ENCODE assay signal across 9 mouse cellular contexts in genomic region chr11:50587026-50587425, GRCm38 (mm10). TPM values are rescaled to one million over a fixed set of nuclear protein-coding genes. Genes with fewer than 3 reads are reported as not detected.
DNase-seq lines count a peak whose midpoint lies in the region; ATAC-seq and TF ChIP-seq lines count a peak whose summit lies in the region.
"Had no signal": no experiment of that assay in that cellular context is flagged by ENCODE, and none has a peak within 500 bp of the region (broad histone marks: within the 10 kb centered on the region; RNA-seq: fewer than 3 reads in every experiment).

No protein-coding gene starts in this region.

- H3K27me3 ChIP-seq in kidney, postnatal 0 days (ENCODE audit: insufficient read depth, low read length) = no peaks in the 10 kb centered on the region
- H3K27me3 ChIP-seq in kidney, embryonic 14.5 days (ENCODE audit: control insufficient read depth, insufficient read depth, low read length) = no peaks in the 10 kb centered on the region
- no peaks in the 10 kb centered on the region for H3K27me3 ChIP-seq in MEL (ENCODE audit: control insufficient read depth in 1 of 2, insufficient read depth in 2 of 2, low read length in 2 of 2)
- no peaks in the 10 kb centered on the region for H3K27me3 ChIP-seq in embryonic facial prominence, embryonic 14.5 days (replicated peaks; ENCODE audit: control insufficient read depth, insufficient read depth, low read length)
- H3K27me3 ChIP-seq in lung, embryonic 14.5 days (ENCODE audit: insufficient read depth, low read length) = no peaks in the 10 kb centered on the region
- H3K27me3 ChIP-seq in forebrain, embryonic 10.5 days (ENCODE audit: poor library complexity, severe bottlenecking) = no peaks in the 10 kb centered on the region
- H3K27me3 ChIP-seq: embryonic facial prominence, embryonic 13.5 days had no signal

- H3K36me3 ChIP-seq in kidney, postnatal 0 days (ENCODE audit: insufficient read depth, low read length) = no peaks in the 10 kb centered on the region
- no peaks in the 10 kb centered on the region for H3K36me3 ChIP-seq in kidney, embryonic 14.5 days (ENCODE audit: control insufficient read depth, insufficient read depth, low read length)
- no peaks in the 10 kb centered on the region for H3K36me3 ChIP-seq in MEL (ENCODE audit: control insufficient read depth in 1 of 2, insufficient read depth in 2 of 2, low read length in 2 of 2)
- no peaks in the 10 kb centered on the region for H3K36me3 ChIP-seq in embryonic facial prominence, embryonic 14.5 days (ENCODE audit: control insufficient read depth, insufficient read depth, low read length)
- no peaks in the 10 kb centered on the region for H3K36me3 ChIP-seq in lung, embryonic 14.5 days (ENCODE audit: insufficient read depth)
- no peaks in the 10 kb centered on the region for H3K36me3 ChIP-seq in forebrain, embryonic 10.5 days (replicated peaks)
- H3K36me3 ChIP-seq: embryonic facial prominence, embryonic 13.5 days had no signal

- TF ChIP-seq CTCF in kidney, postnatal 0 days (IDR thresholded peaks at IDR 0.05; ENCODE audit: low read depth) = peak; percentile 74
- TF ChIP-seq CTCF in MEL (IDR thresholded peaks at IDR 0.05 in 2 of 3, conservative IDR thresholded peaks at IDR 0.05 in 1 of 3; ENCODE audit: control insufficient read depth in 1 of 3, insufficient read depth in 1 of 3, low read depth in 2 of 3, low read length in 3 of 3, poor library complexity in 1 of 3, severe bottlenecking in 1 of 3) = peak in 2 of 3 experiments; percentile 32 to 40; a peak in 3 of 6 replicates
- TF ChIP-seq CTCF in lung, embryonic 14.5 days (IDR thresholded peaks at IDR 0.05; ENCODE audit: low read depth) = peak; percentile 72

- H3K27ac ChIP-seq in kidney, postnatal 0 days = no peak overlapping the region
- no peak overlapping the region for H3K27ac ChIP-seq in kidney, embryonic 14.5 days (ENCODE audit: low read depth, low read length)
- H3K27ac ChIP-seq in MEL (ENCODE audit: control insufficient read depth, low read depth, low read length) = no peak overlapping the region
- H3K27ac ChIP-seq in embryonic facial prominence, embryonic 14.5 days (replicated peaks; ENCODE audit: low read depth, low read length) = no peak overlapping the region
- no peak overlapping the region for H3K27ac ChIP-seq in lung, embryonic 14.5 days (ENCODE audit: low read depth)
- no peak overlapping the region for H3K27ac ChIP-seq in forebrain, embryonic 10.5 days
- H3K27ac ChIP-seq: embryonic facial prominence, embryonic 13.5 days had no signal

- no peaks in the 10 kb centered on the region for H3K9me3 ChIP-seq in kidney, postnatal 0 days (replicated peaks; ENCODE audit: low read length)
- no peaks in the 10 kb centered on the region for H3K9me3 ChIP-seq in kidney, embryonic 14.5 days (ENCODE audit: control insufficient read depth, low read length)
- no peaks in the 10 kb centered on the region for H3K9me3 ChIP-seq in MEL (replicated peaks; ENCODE audit: insufficient read depth, low read length)
- H3K9me3 ChIP-seq in embryonic facial prominence, embryonic 14.5 days (ENCODE audit: control insufficient read depth, low read length) = no peaks in the 10 kb centered on the region
- no peaks in the 10 kb centered on the region for H3K9me3 ChIP-seq in lung, embryonic 14.5 days (ENCODE audit: low read depth, low read length)
- H3K9me3 ChIP-seq in forebrain, embryonic 10.5 days = no peaks in the 10 kb centered on the region
- H3K9me3 ChIP-seq: embryonic facial prominence, embryonic 13.5 days had no signal

- no peak overlapping the region for H3K9ac ChIP-seq in kidney, postnatal 0 days (ENCODE audit: low read depth, low read length)
- no peak overlapping the region for H3K9ac ChIP-seq in kidney, embryonic 14.5 days (ENCODE audit: low read depth, low read length)
- no peak overlapping the region for H3K9ac ChIP-seq in MEL (ENCODE audit: control insufficient read depth, low read depth, low read length, poor library complexity, severe bottlenecking)
- H3K9ac ChIP-seq in embryonic facial prominence, embryonic 14.5 days (ENCODE audit: low read depth, low read length) = no peak overlapping the region
- H3K9ac ChIP-seq in lung, embryonic 14.5 days = no peak overlapping the region
- H3K9ac ChIP-seq: embryonic facial prominence, embryonic 13.5 days had no signal

- no peaks in the 10 kb centered on the region for H3K79me2 ChIP-seq in MEL (ENCODE audit: control insufficient read depth, insufficient read depth, low read length, poor library complexity)

- TF ChIP-seq RAD21 in MEL (IDR thresholded peaks at IDR 0.05; ENCODE audit: low read depth, low read length) = no peak; the same call in 1 of the 2 replicates

- TF ChIP-seq EP300 in MEL (IDR thresholded peaks at IDR 0.05; ENCODE audit: low read depth in 1 of 2, low read length in 2 of 2) = no peak

- WGBS in kidney, postnatal 0 days = 46% methylated on average over 7 of the region's 7 CpGs
- WGBS in kidney, embryonic 14.5 days = 56% methylated on average over 7 of the region's 7 CpGs
- WGBS in embryonic facial prominence, embryonic 14.5 days = 39% methylated on average over 7 of the region's 7 CpGs
- WGBS in lung, embryonic 14.5 days = 40% methylated on average over 7 of the region's 7 CpGs
- 55% methylated on average over 7 of the region's 7 CpGs for WGBS in forebrain, embryonic 10.5 days

- peak; percentile 61 for DNase-seq in kidney, postnatal 0 days (ENCODE audit: low spot score)
- DNase-seq in B cell, adult 2 months = peak; percentile 54 to 56
- DNase-seq in MEL (ENCODE audit: low read depth, low spot score) = peak; percentile 17
- DNase-seq in embryonic facial prominence, embryonic 14.5 days (ENCODE audit: low spot score) = no peak
- peak; percentile 68 for DNase-seq in lung, embryonic 14.5 days
- DNase-seq in thymus, postnatal 0 days (ENCODE audit: low spot score) = peak; percentile 78
- no peak for DNase-seq in forebrain, embryonic 10.5 days (ENCODE audit: extremely low spot score, low spot score)

- ATAC-seq in kidney, postnatal 0 days (replicated peaks; ENCODE audit: low FRiP score, low read depth) = no peak
- no peak for ATAC-seq in kidney, embryonic 14.5 days (ENCODE audit: low FRiP score, low TSS enrichment)
- peak; percentile 30; the same call in 1 of the 2 replicates for ATAC-seq in embryonic facial prominence, embryonic 14.5 days (ENCODE audit: low read depth)
- no peak for ATAC-seq in lung, embryonic 14.5 days (ENCODE audit: insufficient read depth)

- H3K4me2 ChIP-seq in kidney, postnatal 0 days (ENCODE audit: low read length) = no peak overlapping the region
- H3K4me2 ChIP-seq in kidney, embryonic 14.5 days (replicated peaks; ENCODE audit: low read depth, low read length) = no peak overlapping the region
- no peak overlapping the region for H3K4me2 ChIP-seq in embryonic facial prominence, embryonic 14.5 days (ENCODE audit: low read depth, low read length)
- no peak overlapping the region for H3K4me2 ChIP-seq in lung, embryonic 14.5 days
- H3K4me2 ChIP-seq: embryonic facial prominence, embryonic 13.5 days had no signal

- no peak for TF ChIP-seq POLR2A in MEL (IDR thresholded peaks at IDR 0.05; ENCODE audit: control insufficient read depth in 1 of 2, insufficient read depth in 1 of 2, low read depth in 1 of 2, low read length in 2 of 2, poor library complexity in 1 of 2)

- H3K4me3 ChIP-seq in kidney, postnatal 0 days (replicated peaks; ENCODE audit: low read depth, low read length) = no peak overlapping the region
- H3K4me3 ChIP-seq in kidney, embryonic 14.5 days (ENCODE audit: low read length) = no peak overlapping the region
- H3K4me3 ChIP-seq in MEL (ENCODE audit: control insufficient read depth in 1 of 2, insufficient read depth in 1 of 2, low read depth in 2 of 2, low read length in 2 of 2) = no peak overlapping the region
- H3K4me3 ChIP-seq in embryonic facial prominence, embryonic 14.5 days (ENCODE audit: low read depth, low read length) = no peak overlapping the region
- H3K4me3 ChIP-seq in lung, embryonic 14.5 days (ENCODE audit: low read depth, low read length) = no peak overlapping the region
- no peak overlapping the region for H3K4me3 ChIP-seq in forebrain, embryonic 10.5 days
- H3K4me3 ChIP-seq: embryonic facial prominence, embryonic 13.5 days had no signal

- no peaks in the 10 kb centered on the region for H3K4me1 ChIP-seq in kidney, postnatal 0 days (replicated peaks; ENCODE audit: insufficient read depth, low read length)
- H3K4me1 ChIP-seq in kidney, embryonic 14.5 days (ENCODE audit: control insufficient read depth, insufficient read depth, low read length) = no peaks in the 10 kb centered on the region
- H3K4me1 ChIP-seq in MEL (ENCODE audit: control insufficient read depth in 1 of 2, insufficient read depth in 2 of 2, low read length in 2 of 2) = no peaks in the 10 kb centered on the region
- H3K4me1 ChIP-seq in embryonic facial prominence, embryonic 14.5 days (ENCODE audit: control insufficient read depth, insufficient read depth, low read length) = no peaks in the 10 kb centered on the region
- no peaks in the 10 kb centered on the region for H3K4me1 ChIP-seq in lung, embryonic 14.5 days (ENCODE audit: insufficient read depth)
- H3K4me1 ChIP-seq in forebrain, embryonic 10.5 days = no peaks in the 10 kb centered on the region

TF ChIP-seq in MEL, 35 proteins besides CTCF, POLR2A, EP300 and RAD21 (continues in another document):
- TF ChIP-seq MAFK (IDR thresholded peaks at IDR 0.05; ENCODE audit: borderline replicate concordance, low read depth, low read length) (no peak), RCOR1 (IDR thresholded peaks at IDR 0.05; ENCODE audit: low read depth, low read length) (no peak), GABPA (IDR thresholded peaks at IDR 0.05; ENCODE audit: low read depth, low read length) (no peak), ETS1 (IDR thresholded peaks at IDR 0.05; ENCODE audit: low read depth, low read length) (no peak), TCF12 (IDR thresholded peaks at IDR 0.05; ENCODE audit: low read depth, low read length) (no peak), MXI1 (IDR thresholded peaks at IDR 0.05; ENCODE audit: low read depth, low read length) (no peak), NELFE (IDR thresholded peaks at IDR 0.05; ENCODE audit: low read depth, low read length) (no peak), TAL1 (IDR thresholded peaks at IDR 0.05; ENCODE audit: low read length) (no peak), NRF1 (IDR thresholded peaks at IDR 0.05; ENCODE audit: insufficient read depth, low read depth, low read length, poor library complexity, severe bottlenecking) (no peak)

RNA-seq across cellular contexts. Expression of gene Adamts2, which starts 14.9 kb away (rescaled TPM):
- 5.0 and 5.2 TPM in 2 replicates for polyA plus RNA-seq in kidney, postnatal 0 days (2015; fragmentation: Nextera tagmentation; extraction: Ambion mirVana)
- polyA plus RNA-seq in kidney, embryonic 14.5 days (2014; fragmentation: Nextera tagmentation; extraction: Ambion mirVana) = 2.4 and 2.8 TPM in 2 replicates
- not detected in 2 replicates for total RNA-seq in MEL (2012; rRNA removed)
- polyA plus RNA-seq in MEL (2012; ENCODE audit: insufficient read depth in 1 of 2, insufficient read length in 2 of 2, low read depth in 1 of 2, low replicate concordance in 2 of 2, missing spikeins in 1 of 2) = not detected
- polyA plus RNA-seq in embryonic facial prominence, embryonic 14.5 days (2014; fragmentation: Nextera tagmentation; extraction: Ambion mirVana) = 24.6 and 25.7 TPM in 2 replicates
- 9.5 and 10.9 TPM in 2 replicates for polyA plus RNA-seq in lung, embryonic 14.5 days (2014; fragmentation: Nextera tagmentation; extraction: Ambion mirVana)
- polyA plus RNA-seq in thymus, postnatal 0 days (2015; fragmentation: Nextera tagmentation; extraction: Ambion mirVana) = 3.2 and 3.3 TPM in 2 replicates
- polyA plus RNA-seq in forebrain, embryonic 10.5 days (2016; fragmentation: Nextera tagmentation; extraction: Ambion mirVana) = 0.19 and 0.60 TPM in 2 replicates

Comparison
In these comparisons a context has a peak if more than half of its experiments do, and no peak if none do; other contexts are left out.
1. DNase-seq: peak in kidney, postnatal 0 days (single experiment), B cell, adult 2 months (2 of 2), MEL (single experiment), lung, embryonic 14.5 days (single experiment) and thymus, postnatal 0 days (single experiment); none in embryonic facial prominence, embryonic 14.5 days (single experiment) and forebrain, embryonic 10.5 days (single experiment).
2. Peak in every context shown above with its lines, with median percentiles within 50 percentile points of each other: CTCF ChIP-seq.